Mouse (Mus musculus) hindbrain, embryonic 11.5 days (tissue): ENCODE measurements around the gene Ppm1h. TPM values are rescaled to one million over a fixed set of nuclear protein-coding genes. Genes with fewer than 3 reads are reported as not detected.

Source experiments
- ATAC-seq: fragments of 200-750 bp; cut with Nextera tagmentation; 2 replicates; pipeline ENCODE4 v1.8.0; 2017; ENCODE audit warnings: mild to moderate bottlenecking, moderate TSS enrichment, moderate library complexity; ENCODE audit not compliant: low FRiP score
- DNase-seq: peaks from one replicate; pipeline ENCODE4 v3.0.0-alpha.2; 2015; ENCODE audit warnings: low spot score
- H3K27ac ChIP-seq: fragments of 300-500 bp; sonication (generic); 2 replicates; pipeline ENCODE4 v1.5.1; 2014; ENCODE audit warnings: mild to moderate bottlenecking, low read depth, low read length
- H3K27me3 ChIP-seq: fragments of 300-500 bp; sonication (generic); 2 replicates; pipeline ENCODE4 v1.6.1; 2014; ENCODE audit warnings: mild to moderate bottlenecking, low read length, moderate library complexity, mixed read lengths; ENCODE audit not compliant: control insufficient read depth, insufficient read depth
- H3K36me3 ChIP-seq: fragments of 300-500 bp; sonication (generic); 2 replicates; pipeline ENCODE4 v1.6.1; 2014; ENCODE audit warnings: mild to moderate bottlenecking, low read length, moderate library complexity, mixed read lengths; ENCODE audit not compliant: control insufficient read depth, insufficient read depth
- H3K4me1 ChIP-seq: fragments of 300-500 bp; sonication (generic); replicated peaks from 2 replicates; pipeline ENCODE4 v1.6.1; 2014; ENCODE audit warnings: low read length, mixed read lengths; ENCODE audit not compliant: control insufficient read depth, insufficient read depth
- H3K4me2 ChIP-seq: fragments of 300-500 bp; sonication (generic); replicated peaks from 2 replicates; pipeline ENCODE4 v1.6.1; 2014; ENCODE audit warnings: mild to moderate bottlenecking, low read depth, low read length
- H3K4me3 ChIP-seq: fragments of 300-500 bp; sonication (generic); 2 replicates; pipeline ENCODE4 v1.5.1; 2014; ENCODE audit warnings: low read depth, low read length
- H3K9ac ChIP-seq: fragments of 300-500 bp; sonication (generic); 2 replicates; pipeline ENCODE4 v1.6.1; 2014; ENCODE audit warnings: low read depth, low read length
- H3K9me3 ChIP-seq: fragments of 300-500 bp; sonication (generic); 2 replicates; pipeline ENCODE4 v1.6.1; 2016; ENCODE audit warnings: low read length; ENCODE audit not compliant: control insufficient read depth
- WGBS: fragments of 180-500 bp; shearing (Covaris S2); extraction: QIAGEN DNeasy Blood & Tissue Kit; methylation state at CpG from one replicate; pipeline ENCODE4 v1.1.7; 2014; 5-methylcytosine and 5-hydroxymethylcytosine counted together
- polyA plus RNA-seq: library from polyadenylated mRNA; unstranded; fragments of >200 nt; fragmentation: Nextera tagmentation; extraction: Ambion mirVana; gene quantifications from 2 replicates; pipeline ENCODE4 v1.2.1, GENCODE M21; 2014

Gene Ppm1h
- polyA plus RNA-seq, 1 experiment from 2014 or later: 9.7 TPM

DNA sequence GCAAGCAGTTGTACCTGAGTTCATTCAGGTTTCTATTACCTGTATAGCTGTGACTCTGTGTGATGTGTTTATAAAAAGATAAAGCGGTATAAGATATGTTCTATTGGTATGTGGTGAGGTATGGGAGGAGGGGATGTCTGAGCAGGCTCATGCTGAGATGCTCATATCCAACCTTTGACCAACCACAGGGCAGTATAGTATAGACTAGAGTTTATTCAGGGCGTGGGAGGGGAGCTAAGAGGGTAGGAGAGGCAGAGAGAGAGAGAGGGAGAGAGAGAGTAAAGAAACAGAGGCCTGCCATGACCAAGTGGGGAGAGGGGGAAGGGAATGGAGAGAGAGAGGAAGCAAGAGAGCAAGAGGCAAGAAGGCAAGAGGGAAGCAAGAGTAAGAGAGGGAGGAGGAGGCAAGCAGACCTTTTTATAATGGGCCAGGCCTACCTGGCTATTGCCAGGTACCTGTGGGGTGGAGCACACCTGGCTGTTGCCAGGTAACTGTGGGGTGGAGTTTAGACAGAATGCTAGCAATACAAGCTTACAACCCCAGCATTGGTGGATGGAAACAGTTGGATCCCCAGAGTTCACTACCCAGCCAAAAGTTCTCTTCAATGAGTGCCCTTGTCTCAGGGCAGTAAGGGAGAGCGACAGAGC is 192.4 kb downstream of the Ppm1h start:
- DNase-seq (no peak), ATAC-seq (no peak)
- no peaks in the 10 kb centered on the region for H3K9me3 ChIP-seq
- H3K27me3 ChIP-seq: no peaks in the 10 kb centered on the region
- H3K4me3 ChIP-seq: no peak overlapping the region
- no peaks in the 10 kb centered on the region for H3K36me3 ChIP-seq
- no peaks in the 10 kb centered on the region for H3K4me1 ChIP-seq
- no peak overlapping the region for H3K4me2 ChIP-seq
- H3K27ac ChIP-seq: no peak overlapping the region
- WGBS: 93% methylated on average over 3 of the region's 3 CpGs
- no peak overlapping the region for H3K9ac ChIP-seq

GRCm38 (mm10) chr10:122872720-122873119 is 194.2 kb downstream of the Ppm1h start:
- H3K27me3 ChIP-seq: no peaks in the 10 kb centered on the region
- no peak for DNase-seq
- H3K9me3 ChIP-seq: no peaks in the 10 kb centered on the region
- H3K9ac ChIP-seq: no peak overlapping the region
- H3K27ac ChIP-seq: no peak overlapping the region
- H3K4me3 ChIP-seq: no peak overlapping the region
- no peaks in the 10 kb centered on the region for H3K36me3 ChIP-seq
- no peak overlapping the region for H3K4me2 ChIP-seq
- no peaks in the 10 kb centered on the region for H3K4me1 ChIP-seq
- 88% methylated on average over 8 of the region's 8 CpGs for WGBS
- ATAC-seq: no peak

GRCm38 (mm10) chr10:122876964-122877363 is 198.4 kb downstream of the Ppm1h start:
- H3K27me3 ChIP-seq: no peaks in the 10 kb centered on the region
- no peak for ATAC-seq
- 85% methylated on average over 4 of the region's 4 CpGs for WGBS
- H3K36me3 ChIP-seq: no peaks in the 10 kb centered on the region
- H3K4me1 ChIP-seq: no peaks in the 10 kb centered on the region; the same call in 1 of the 2 replicates
- no peak overlapping the region for H3K27ac ChIP-seq
- H3K9ac ChIP-seq: no peak overlapping the region
- no peak overlapping the region for H3K4me3 ChIP-seq
- no peaks in the 10 kb centered on the region for H3K9me3 ChIP-seq
- DNase-seq: no peak
- no peak overlapping the region for H3K4me2 ChIP-seq

- H3K9ac ChIP-seq: no peak overlapping the region
- DNase-seq (no peak), ATAC-seq (no peak)
- no peak overlapping the region for H3K4me3 ChIP-seq
- no peaks in the 10 kb centered on the region for H3K36me3 ChIP-seq
- no peaks in the 10 kb centered on the region for H3K27me3 ChIP-seq
- H3K4me2 ChIP-seq: no peak overlapping the region
- H3K27ac ChIP-seq: no peak overlapping the region
- 91% methylated on average over 2 of the region's 2 CpGs for WGBS
- no peaks in the 10 kb centered on the region for H3K9me3 ChIP-seq
- H3K4me1 ChIP-seq: no peaks in the 10 kb centered on the region; the same call in 1 of the 2 replicates
These were observed 198.9 kb downstream of the Ppm1h start for GRCm38 (mm10) chr10:122877436-122877835.

DNA sequence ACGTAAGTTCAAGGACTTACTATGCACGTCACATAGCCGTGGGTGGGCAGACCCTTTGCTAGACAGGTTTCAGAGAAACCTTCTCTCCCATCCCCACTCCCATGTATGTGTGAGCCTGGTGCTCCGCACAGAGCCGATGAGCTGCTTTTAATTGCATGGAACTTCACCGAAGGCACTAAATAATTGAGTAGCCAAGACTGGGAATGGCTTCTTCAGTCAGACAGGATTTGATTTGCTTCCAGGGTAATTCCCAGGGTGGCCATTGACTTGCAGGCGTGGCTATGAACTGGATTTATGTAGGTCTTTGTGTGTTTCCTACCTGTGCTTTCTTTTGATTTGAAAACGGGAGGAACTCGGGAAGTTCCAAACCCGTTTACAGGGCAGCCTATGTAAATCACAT is 202.9 kb downstream of the Ppm1h start:
- Histone ChIP-seq H3K9me3 (no peaks in the 10 kb centered on the region), H3K4me2 (no peak overlapping the region), H3K36me3 (no peaks in the 10 kb centered on the region), H3K27ac (peak overlapping the region; percentile 42; the same call in 1 of the 2 replicates), H3K27me3 (no peaks in the 10 kb centered on the region), H3K4me3 (no peak overlapping the region), H3K9ac (no peak overlapping the region), H3K4me1 (peaks cover 13% of the 10 kb centered on the region)
- 86% methylated on average over 10 of the region's 10 CpGs for WGBS
- ATAC-seq (no peak), DNase-seq (no peak)

DNA sequence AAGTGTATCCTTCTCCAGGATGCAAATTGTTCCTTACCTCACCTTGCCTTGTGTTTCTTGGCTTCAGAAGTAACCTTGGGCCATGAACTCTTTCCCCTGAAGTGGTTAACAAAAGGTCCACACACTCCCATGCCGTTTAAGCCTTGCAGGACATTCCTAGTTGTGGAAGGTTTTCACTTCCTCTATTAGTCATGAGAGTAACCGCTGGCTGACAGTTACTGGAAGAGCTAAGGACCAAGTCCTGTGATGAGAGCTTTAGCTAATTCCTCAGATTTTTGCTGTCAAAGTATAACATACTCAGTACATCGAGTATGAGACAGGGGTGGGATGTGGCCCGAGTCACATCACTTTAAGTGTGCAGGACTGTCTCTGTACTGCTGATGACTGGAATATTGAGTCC is 204.1 kb downstream of the Ppm1h start:
- WGBS: 77% methylated on average over 4 of the region's 4 CpGs
- H3K27ac ChIP-seq: no peak overlapping the region

GRCm38 (mm10) chr10:122883823-122884743 is 205.5 kb downstream of the Ppm1h start:
- peak overlapping the region; percentile 96 for H3K27ac ChIP-seq
- H3K4me1 ChIP-seq: peaks cover 31% of the 10 kb centered on the region
- no peak overlapping the region for H3K4me2 ChIP-seq
- H3K36me3 ChIP-seq: no peaks in the 10 kb centered on the region
- no peaks in the 10 kb centered on the region for H3K27me3 ChIP-seq
- H3K9ac ChIP-seq: peak overlapping the region; percentile 40; the same call in 1 of the 2 replicates
- 14% methylated on average over 15 of the region's 15 CpGs for WGBS
- peak; percentile 81 for ATAC-seq
- no peak overlapping the region for H3K4me3 ChIP-seq
- peak; percentile 84 for DNase-seq
- no peaks in the 10 kb centered on the region for H3K9me3 ChIP-seq

More for the DNA sequence above, 204.1 kb downstream of the Ppm1h start:
- DNase-seq: peak; percentile 10
- Histone ChIP-seq H3K27me3 (no peaks in the 10 kb centered on the region), H3K4me2 (no peak overlapping the region), H3K9ac (no peak overlapping the region), H3K36me3 (no peaks in the 10 kb centered on the region), H3K9me3 (no peaks in the 10 kb centered on the region), H3K4me3 (no peak overlapping the region), H3K4me1 (peaks cover 23% of the 10 kb centered on the region)
- no peak for ATAC-seq

DNA sequence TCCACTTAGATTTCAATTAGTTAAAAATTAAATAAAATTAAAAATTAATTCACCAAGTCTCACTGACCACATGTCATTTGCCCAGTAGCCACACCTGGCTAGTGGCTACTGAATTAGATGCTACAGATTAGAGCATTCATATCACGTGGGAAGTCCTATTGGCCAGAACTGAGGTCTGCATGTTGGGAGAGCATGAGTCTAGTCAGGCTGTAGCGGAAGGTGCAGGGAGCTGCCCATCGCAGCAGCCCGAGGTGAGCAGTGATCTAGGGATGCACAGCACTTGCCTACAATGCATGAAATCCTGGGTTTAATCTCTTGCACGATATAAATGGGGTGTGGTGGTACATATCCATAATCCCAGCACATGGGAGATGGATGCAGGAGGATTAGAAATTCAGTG is 206.7 kb downstream of the Ppm1h start:
- peak overlapping the region; percentile 96 for H3K27ac ChIP-seq
- no peaks in the 10 kb centered on the region for H3K9me3 ChIP-seq
- peak; percentile 26 for DNase-seq
- 0 out of 2 replicates have a peak overlapping the region, but pooled peaks have one; percentile 37 for H3K9ac ChIP-seq
- H3K36me3 ChIP-seq: no peaks in the 10 kb centered on the region
- WGBS: 79% methylated on average over 5 of the region's 5 CpGs
- H3K4me1 ChIP-seq: peaks cover 31% of the 10 kb centered on the region
- H3K4me2 ChIP-seq: no peak overlapping the region
- H3K4me3 ChIP-seq: no peak overlapping the region
- no peak for ATAC-seq
- no peaks in the 10 kb centered on the region for H3K27me3 ChIP-seq
